8 mouse cellular contexts compared by ENCODE assay signal in genomic region chr3:95687168-95687523, GRCm38 (mm10). TPM values are rescaled to one million over a fixed set of nuclear protein-coding genes. Genes with fewer than 3 reads are reported as not detected.
A peak's percentile ranks its signal among the peaks of the same experiment; 100 is the strongest.
DNase-seq lines count a peak whose midpoint lies in the region; ATAC-seq and TF ChIP-seq lines count a peak whose summit lies in the region.

No protein-coding gene starts in this region.

- peak overlapping the region; percentile 71 for H3K9ac ChIP-seq in kidney, embryonic 16.5 days (replicated peaks; ENCODE audit: low read length)
- H3K9ac ChIP-seq in embryonic facial prominence, embryonic 15.5 days = peak overlapping the region; percentile 18; the same call in 1 of the 2 replicates
- H3K9ac ChIP-seq in intestine, embryonic 15.5 days = peak overlapping the region; percentile 51
- peak overlapping the region; percentile 42; the same call in 1 of the 2 replicates for H3K9ac ChIP-seq in midbrain, postnatal 0 days (replicated peaks; ENCODE audit: low read length, poor library complexity, severe bottlenecking)

- H3K27me3 ChIP-seq in kidney, embryonic 16.5 days (ENCODE audit: insufficient read depth, low read length) = no peaks in the 10 kb centered on the region
- H3K27me3 ChIP-seq in embryonic facial prominence, embryonic 15.5 days = no peaks in the 10 kb centered on the region
- H3K27me3 ChIP-seq in intestine, embryonic 15.5 days (replicated peaks) = no peaks in the 10 kb centered on the region
- H3K27me3 ChIP-seq in midbrain, postnatal 0 days (ENCODE audit: insufficient read depth, low read length) = no peaks in the 10 kb centered on the region

- no peak for TF ChIP-seq CTCF in midbrain, postnatal 0 days (IDR thresholded peaks at IDR 0.05)

- no peak for DNase-seq in kidney, adult 9 months
- DNase-seq in midbrain, postnatal 0 days (ENCODE audit: low spot score) = no peak
- DNase-seq in frontal cortex, postnatal 14 days (ENCODE audit: low spot score in 2 of 2) = no peak
- no peak for DNase-seq in gastrocnemius, postnatal 25 days
- no peak for DNase-seq in T-cell, adult 2 months (ENCODE audit: low spot score)

- 0 out of 2 replicates have a peak, but pooled peaks cover 2% of the 10 kb centered on the region for H3K9me3 ChIP-seq in kidney, embryonic 16.5 days (ENCODE audit: low read length)
- H3K9me3 ChIP-seq in embryonic facial prominence, embryonic 15.5 days (replicated peaks) = no peaks in the 10 kb centered on the region
- no peaks in the 10 kb centered on the region for H3K9me3 ChIP-seq in intestine, embryonic 15.5 days
- no peaks in the 10 kb centered on the region for H3K9me3 ChIP-seq in midbrain, postnatal 0 days (ENCODE audit: low read length)

- H3K36me3 ChIP-seq in kidney, embryonic 16.5 days (ENCODE audit: insufficient read depth, low read length) = peaks cover 2% of the 10 kb centered on the region; the same call in 1 of the 2 replicates
- no peaks in the 10 kb centered on the region for H3K36me3 ChIP-seq in embryonic facial prominence, embryonic 15.5 days
- no peaks in the 10 kb centered on the region for H3K36me3 ChIP-seq in intestine, embryonic 15.5 days
- H3K36me3 ChIP-seq in midbrain, postnatal 0 days (ENCODE audit: insufficient read depth, low read length) = no peaks in the 10 kb centered on the region

- WGBS in kidney, embryonic 16.5 days = 20% methylated on average over 4 of the region's 4 CpGs
- WGBS in embryonic facial prominence, embryonic 15.5 days = 13% methylated on average over 4 of the region's 4 CpGs
- WGBS in intestine, embryonic 15.5 days = 8% methylated on average over 4 of the region's 4 CpGs
- 20% methylated on average over 4 of the region's 4 CpGs for WGBS in midbrain, postnatal 0 days

- H3K4me1 ChIP-seq in kidney, embryonic 16.5 days (ENCODE audit: insufficient read depth, low read length) = peaks cover 58% of the 10 kb centered on the region
- H3K4me1 ChIP-seq in embryonic facial prominence, embryonic 15.5 days = peaks cover 59% of the 10 kb centered on the region
- H3K4me1 ChIP-seq in intestine, embryonic 15.5 days (replicated peaks) = peaks cover 29% of the 10 kb centered on the region
- H3K4me1 ChIP-seq in midbrain, postnatal 0 days (ENCODE audit: insufficient read depth, low read length) = peaks cover 5% of the 10 kb centered on the region; the same call in 1 of the 2 replicates

- H3K4me3 ChIP-seq in kidney, embryonic 16.5 days (ENCODE audit: low read length) = peak overlapping the region; percentile 53
- H3K4me3 ChIP-seq in embryonic facial prominence, embryonic 15.5 days (replicated peaks) = peak overlapping the region; percentile 48
- H3K4me3 ChIP-seq in intestine, embryonic 15.5 days (replicated peaks) = peak overlapping the region; percentile 43
- peak overlapping the region; percentile 42 for H3K4me3 ChIP-seq in midbrain, postnatal 0 days (ENCODE audit: low read depth, low read length)

- H3K4me2 ChIP-seq in kidney, embryonic 16.5 days (replicated peaks; ENCODE audit: low read depth, low read length) = peak overlapping the region; percentile 92
- peak overlapping the region; percentile 90 for H3K4me2 ChIP-seq in embryonic facial prominence, embryonic 15.5 days (replicated peaks)
- peak overlapping the region; percentile 82 for H3K4me2 ChIP-seq in intestine, embryonic 15.5 days (replicated peaks)
- H3K4me2 ChIP-seq in midbrain, postnatal 0 days (ENCODE audit: low read depth, low read length, poor library complexity, severe bottlenecking) = peak overlapping the region; percentile 92

- ATAC-seq in kidney, embryonic 16.5 days (ENCODE audit: low FRiP score, low TSS enrichment) = peak; percentile 40
- peak; percentile 4; the same call in 1 of the 2 replicates for ATAC-seq in embryonic facial prominence, embryonic 15.5 days (ENCODE audit: insufficient number of reproducible peaks, low FRiP score, low TSS enrichment, low read depth)
- ATAC-seq in intestine, embryonic 15.5 days = peak; percentile 21
- peak; percentile 29; the same call in 1 of the 2 replicates for ATAC-seq in midbrain, postnatal 0 days (ENCODE audit: low FRiP score)

- peak overlapping the region; percentile 89; the same call in 1 of the 2 replicates for H3K27ac ChIP-seq in kidney, embryonic 16.5 days (ENCODE audit: low read length)
- H3K27ac ChIP-seq in embryonic facial prominence, embryonic 15.5 days (replicated peaks) = peak overlapping the region; percentile 95
- H3K27ac ChIP-seq in intestine, embryonic 15.5 days = peak overlapping the region; percentile 78; the same call in 1 of the 2 replicates
- no peak overlapping the region for H3K27ac ChIP-seq in midbrain, postnatal 0 days (ENCODE audit: low read depth, low read length)

RNA-seq across cellular contexts. Expression of gene Adamtsl4, which starts 0.6 kb away (rescaled TPM):
- polyA plus RNA-seq in kidney, embryonic 16.5 days (2015; fragmentation: Nextera tagmentation; extraction: Ambion mirVana) = 3.8 and 3.9 TPM in 2 replicates
- 3.8 and 4.2 TPM in 2 replicates for polyA plus RNA-seq in embryonic facial prominence, embryonic 15.5 days (2015; fragmentation: Nextera tagmentation; extraction: Ambion mirVana)
- 2.3 and 3.0 TPM in 2 replicates for polyA plus RNA-seq in intestine, embryonic 15.5 days (2015; fragmentation: Nextera tagmentation; extraction: Ambion mirVana)
- total RNA-seq in midbrain, postnatal 0 days (2014; rRNA removed) = 1.3 and 1.4 TPM in 2 replicates
- polyA plus RNA-seq in midbrain, postnatal 0 days (2015; fragmentation: Nextera tagmentation; extraction: Ambion mirVana) = 1.0 and 1.4 TPM in 2 replicates
- total RNA-seq in gastrocnemius, postnatal 25 days (2021) = 10 to 100 TPM; 21.3 to 37.2 TPM

RNA-seq across cellular contexts. Expression of gene Mcl1, which starts 28.6 kb away (rescaled TPM):
- 23.7 and 38.1 TPM in 2 replicates for polyA plus RNA-seq in kidney, embryonic 16.5 days (2015; fragmentation: Nextera tagmentation; extraction: Ambion mirVana)
- 51.8 and 55.4 TPM in 2 replicates for polyA plus RNA-seq in embryonic facial prominence, embryonic 15.5 days (2015; fragmentation: Nextera tagmentation; extraction: Ambion mirVana)
- 50.5 and 52.3 TPM in 2 replicates for polyA plus RNA-seq in intestine, embryonic 15.5 days (2015; fragmentation: Nextera tagmentation; extraction: Ambion mirVana)
- 105 and 136 TPM in 2 replicates for total RNA-seq in midbrain, postnatal 0 days (2014; rRNA removed)
- polyA plus RNA-seq in midbrain, postnatal 0 days (2015; fragmentation: Nextera tagmentation; extraction: Ambion mirVana) = 35.8 and 42.8 TPM in 2 replicates
- total RNA-seq in gastrocnemius, postnatal 25 days (2021) = 100 to 1,000 TPM; 111 to 133 TPM

RNA-seq across cellular contexts. Expression of gene Ecm1, which starts 52.2 kb away (rescaled TPM):
- 174 and 208 TPM in 2 replicates for polyA plus RNA-seq in kidney, embryonic 16.5 days (2015; fragmentation: Nextera tagmentation; extraction: Ambion mirVana)
- 27.8 and 29.9 TPM in 2 replicates for polyA plus RNA-seq in embryonic facial prominence, embryonic 15.5 days (2015; fragmentation: Nextera tagmentation; extraction: Ambion mirVana)
- polyA plus RNA-seq in intestine, embryonic 15.5 days (2015; fragmentation: Nextera tagmentation; extraction: Ambion mirVana) = 20.2 and 20.9 TPM in 2 replicates
- 6.2 and 9.9 TPM in 2 replicates for total RNA-seq in midbrain, postnatal 0 days (2014; rRNA removed)
- 9.7 and 10.8 TPM in 2 replicates for polyA plus RNA-seq in midbrain, postnatal 0 days (2015; fragmentation: Nextera tagmentation; extraction: Ambion mirVana)
- total RNA-seq in gastrocnemius, postnatal 25 days (2021) = 10 to 100 TPM; 14.0 to 26.6 TPM

Comparison
In these comparisons a context has a peak if more than half of its experiments do, and no peak if none do; other contexts are left out.
1. H3K9ac ChIP-seq: peak in every context shown above with its lines; median percentile 71 in kidney, embryonic 16.5 days; 51 in intestine, embryonic 15.5 days; 42 in midbrain, postnatal 0 days; 18 in embryonic facial prominence, embryonic 15.5 days.